Mouse (Mus musculus) layer of hippocampus, adult 2 months (tissue): ENCODE measurements at regions not wholly inside any gene's neighbourhood (a gene's known extent, or its start where the extent isn't known, plus 50 kb on each side); places are given as distances from the start of the nearest gene placed in this dataset.

Source experiments
- DNase-seq, 2 experiments: peaks; one replicate each; pipeline ENCODE4 v3.0.0; 2022; ENCODE audit warnings: low spot score in 2 of 2
- H3K27ac ChIP-seq: fragments of 200-600 bp; 2 replicates; pipeline ENCODE4 v1.8.1; 2022
- H3K4me3 ChIP-seq: fragments of 200-600 bp; 2 replicates; pipeline ENCODE4 v1.8.1; 2022; ENCODE audit warnings: mild to moderate bottlenecking
- CTCF ChIP-seq: fragments of 200-600 bp; conservative IDR thresholded peaks from 2 replicates; pipeline ENCODE4 v1.8.1; 2022; ENCODE audit warnings: antibody characterized with exemption, mild to moderate bottlenecking, moderate library complexity

GRCm38 (mm10) chr1:190483366-190483765 is 312.9 kb upstream of the Prox1 start:
- no peak overlapping the region for H3K4me3 ChIP-seq
- TF ChIP-seq CTCF = no peak
- no peak overlapping the region for H3K27ac ChIP-seq
- no peak for DNase-seq

GRCm38 (mm10) chr1:190481071-190481470 is 310.6 kb upstream of the Prox1 start:
- no peak overlapping the region for H3K27ac ChIP-seq
- no peak overlapping the region for H3K4me3 ChIP-seq
- TF ChIP-seq CTCF = no peak
- no peak for DNase-seq

- TF ChIP-seq CTCF = no peak
Measured at GRCm38 (mm10) chr1:190480601-190481000, 310.1 kb upstream of the Prox1 start.

GRCm38 (mm10) chr1:190472761-190473160 is 302.2 kb upstream of the Prox1 start:
- TF ChIP-seq CTCF = no peak
- no peak for DNase-seq
- no peak overlapping the region for H3K27ac ChIP-seq
- no peak overlapping the region for H3K4me3 ChIP-seq

More at GRCm38 (mm10) chr1:190480601-190481000, 310.1 kb upstream of the Prox1 start:
- DNase-seq = no peak
- H3K27ac ChIP-seq = no peak overlapping the region
- H3K4me3 ChIP-seq = no peak overlapping the region

DNA sequence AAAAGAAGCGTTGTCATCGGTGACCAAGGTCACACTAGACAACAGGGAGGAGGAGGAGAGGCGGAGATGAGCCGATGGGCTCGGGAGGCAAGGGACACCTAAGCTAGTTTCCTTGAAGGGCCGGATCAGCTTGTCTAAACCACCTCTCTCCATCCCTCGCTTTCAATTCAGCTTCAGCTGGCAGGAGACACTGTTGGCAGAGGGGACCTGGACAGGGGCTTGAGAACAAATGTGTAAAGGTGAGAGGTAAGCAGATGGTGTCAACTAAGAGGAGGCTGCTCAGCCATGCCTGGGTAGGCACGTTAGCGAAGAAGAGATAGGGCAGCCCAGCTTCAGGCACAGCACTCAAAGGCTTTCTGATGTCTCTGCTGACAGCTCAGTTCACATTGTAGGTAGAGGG is 299.8 kb upstream of the Prox1 start:
- no peak for DNase-seq
- H3K4me3 ChIP-seq = no peak overlapping the region
- TF ChIP-seq CTCF = no peak
- H3K27ac ChIP-seq = no peak overlapping the region

GRCm38 (mm10) chr1:190457541-190458061 is 287.1 kb upstream of the Prox1 start:
- TF ChIP-seq CTCF = no peak
- Histone ChIP-seq H3K4me3 (no peak overlapping the region), H3K27ac (no peak overlapping the region)
- no peak for DNase-seq

GRCm38 (mm10) chr1:190453549-190453948 is 283.0 kb upstream of the Prox1 start:
- no peak for TF ChIP-seq CTCF

GRCm38 (mm10) chr1:190452115-190452842 is 281.8 kb upstream of the Prox1 start:
- no peak for TF ChIP-seq CTCF
- no peak for DNase-seq
- Histone ChIP-seq H3K4me3 (no peak overlapping the region), H3K27ac (no peak overlapping the region)

More at GRCm38 (mm10) chr1:190453549-190453948, 283.0 kb upstream of the Prox1 start:
- Histone ChIP-seq H3K4me3 (no peak overlapping the region), H3K27ac (no peak overlapping the region)
- no peak for DNase-seq

GRCm38 (mm10) chr1:190448263-190448662 is 277.7 kb upstream of the Prox1 start:
- no peak overlapping the region for H3K27ac ChIP-seq
- no peak for DNase-seq
- no peak overlapping the region for H3K4me3 ChIP-seq
- no peak for TF ChIP-seq CTCF

- no peak for DNase-seq
- H3K27ac ChIP-seq = no peak overlapping the region
- H3K4me3 ChIP-seq = no peak overlapping the region
- no peak for TF ChIP-seq CTCF
Measured at GRCm38 (mm10) chr1:190447253-190447652, 276.7 kb upstream of the Prox1 start.

DNA sequence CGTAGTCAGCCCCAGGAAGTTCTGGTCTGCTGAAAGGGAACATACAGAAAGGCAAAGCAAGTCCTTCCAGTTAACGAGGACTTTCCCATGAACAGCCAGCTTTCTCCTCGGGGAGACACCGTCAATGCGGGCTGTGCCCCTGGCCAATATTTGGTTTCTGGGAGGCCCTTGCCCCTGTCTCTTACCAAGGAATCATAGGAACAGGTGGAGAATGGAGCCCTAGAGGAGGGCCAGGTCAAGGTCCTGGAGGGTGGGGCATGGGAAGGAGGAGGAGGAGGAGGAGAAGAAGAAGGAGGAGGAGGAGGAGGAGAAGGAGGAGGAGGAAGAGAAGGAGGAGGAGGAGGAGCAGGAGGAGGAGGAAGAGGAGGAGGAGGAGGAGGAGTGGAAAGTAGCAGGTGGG is 276.2 kb upstream of the Prox1 start:
- H3K4me3 ChIP-seq = no peak overlapping the region
- TF ChIP-seq CTCF = no peak
- no peak for DNase-seq
- H3K27ac ChIP-seq = no peak overlapping the region

DNA sequence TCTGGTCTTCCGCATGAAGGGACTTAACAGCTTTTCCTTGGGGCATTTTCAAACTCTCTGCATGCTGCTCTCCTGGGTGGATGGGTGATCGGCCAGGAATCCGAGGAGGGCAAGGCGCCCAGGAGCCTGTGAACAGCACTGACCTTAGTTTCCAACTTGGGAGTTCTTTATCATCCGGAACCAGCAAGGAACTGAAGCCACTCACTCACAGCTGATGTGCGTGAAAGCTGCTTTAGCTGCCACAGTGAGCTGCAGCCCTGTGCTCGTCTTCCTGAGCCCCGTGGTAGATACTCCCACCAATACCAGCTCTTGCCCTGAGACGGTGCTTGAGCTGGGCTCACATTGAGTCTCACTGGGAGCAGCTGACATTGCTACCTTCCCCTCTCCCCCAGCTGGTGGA is 273.9 kb upstream of the Prox1 start:
- Histone ChIP-seq H3K27ac (no peak overlapping the region), H3K4me3 (no peak overlapping the region)
- TF ChIP-seq CTCF = no peak
- no peak for DNase-seq

DNA sequence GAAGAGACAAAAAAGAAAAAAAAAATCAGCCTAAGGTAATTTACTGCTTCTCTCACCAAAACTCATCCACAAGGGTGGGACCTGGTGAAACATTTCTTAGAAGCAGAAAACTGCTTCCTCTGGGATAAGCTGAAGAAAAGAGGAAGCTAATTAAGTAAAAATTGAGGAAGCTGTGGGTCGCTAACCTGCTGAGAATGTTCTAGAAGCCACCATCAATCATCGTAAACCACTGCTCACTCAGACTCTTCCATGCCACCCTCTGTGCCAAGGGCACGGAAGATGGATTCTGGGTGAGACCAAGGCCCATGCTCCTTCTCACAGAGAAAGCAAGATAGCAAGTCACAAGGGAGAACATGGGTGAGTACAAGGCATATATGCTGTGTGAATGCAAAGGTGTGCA is 272.7 kb upstream of the Prox1 start:
- no peak overlapping the region for H3K27ac ChIP-seq

DNA sequence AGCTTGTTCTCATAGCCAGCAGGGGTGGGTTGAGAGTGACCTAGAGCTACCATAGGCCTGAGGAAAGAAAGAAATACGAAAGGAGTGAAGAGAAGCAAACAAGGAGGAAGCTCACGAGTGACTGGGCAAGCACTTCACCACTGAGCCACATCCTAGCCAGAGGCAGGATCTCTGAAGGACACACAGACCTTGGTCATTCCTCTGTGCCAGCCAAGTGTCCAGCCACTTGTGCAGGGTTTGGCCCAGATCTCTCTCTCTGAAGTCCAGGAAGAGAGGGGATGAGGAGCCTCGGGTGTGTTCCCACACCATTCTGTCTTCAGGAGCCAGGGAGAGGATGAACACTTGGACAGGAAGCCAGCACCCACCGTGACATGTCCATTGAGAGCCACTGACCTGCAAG is 271.7 kb upstream of the Prox1 start:
- no peak for TF ChIP-seq CTCF

More for the DNA sequence above, 272.7 kb upstream of the Prox1 start:
- no peak for TF ChIP-seq CTCF
- no peak for DNase-seq
- no peak overlapping the region for H3K4me3 ChIP-seq

More for the DNA sequence above, 271.7 kb upstream of the Prox1 start:
- H3K4me3 ChIP-seq = no peak overlapping the region
- DNase-seq = no peak
- no peak overlapping the region for H3K27ac ChIP-seq
